Mouse (Mus musculus): ENCODE data around the gene Zfp142. TPM values are rescaled to one million over a fixed set of nuclear protein-coding genes. Genes with fewer than 3 reads are reported as not detected.

Zfp142 gene
- polyA plus RNA-seq, 1 experiment: 8.6 TPM

GRCm38 (mm10) chr1:74600501-74601266 lies 12.6 kb upstream of the Zfp142 start:
- no peaks in the 10 kb centered on the region for H3K27me3 ChIP-seq (ENCODE audit: control insufficient read depth, insufficient read depth, insufficient read length)
- peak overlapping the region; percentile 62 for H3ac ChIP-seq (ENCODE audit: control insufficient read depth, insufficient read length, low read depth)
- TF ChIP-seq USF1 (IDR thresholded peaks at IDR 0.05; ENCODE audit: low read depth): no peak
- TF ChIP-seq MAX (IDR thresholded peaks at IDR 0.05): no peak
- no peak for TF ChIP-seq MYOG (IDR thresholded peaks at IDR 0.05; ENCODE audit: control insufficient read depth, extremely low read depth, insufficient read length)
- TF ChIP-seq FOSL1 (IDR thresholded peaks at IDR 0.05; ENCODE audit: insufficient read depth, low read length, poor library complexity, severe bottlenecking): no peak
- no peak for TF ChIP-seq CEBPB (IDR thresholded peaks at IDR 0.05; ENCODE audit: low read depth)
- TF ChIP-seq CTCF (IDR thresholded peaks at IDR 0.05; ENCODE audit: control insufficient read depth, insufficient read depth, insufficient read length): no peak
- no peak for TF ChIP-seq MYOD1 (IDR thresholded peaks at IDR 0.05; ENCODE audit: control insufficient read depth, insufficient read length, low read depth)

GRCm38 (mm10) chr1:74594434-74594833 lies 6.4 kb upstream of the Zfp142 start:
- Histone ChIP-seq H3K36me3 (ENCODE audit: control insufficient read depth, insufficient read depth) (peaks cover 54% of the 10 kb centered on the region), H3K4me3 (ENCODE audit: insufficient read depth, poor library complexity, severe bottlenecking) (no peak overlapping the region), H3ac (ENCODE audit: control insufficient read depth, insufficient read length, low read depth) (no peak overlapping the region), H3K27me3 (ENCODE audit: control insufficient read depth, insufficient read depth, insufficient read length) (no peaks in the 10 kb centered on the region), H3K79me2 (ENCODE audit: control insufficient read depth, insufficient read depth) (peaks cover 4% of the 10 kb centered on the region), H3K79me3 (ENCODE audit: low read depth) (no peaks in the 10 kb centered on the region)
- no peak for TF ChIP-seq MYOG (IDR thresholded peaks at IDR 0.05; ENCODE audit: control insufficient read depth, extremely low read depth, insufficient read length)
- no peak for TF ChIP-seq CEBPB (IDR thresholded peaks at IDR 0.05; ENCODE audit: low read depth)
- no peak for TF ChIP-seq MYOD1 (IDR thresholded peaks at IDR 0.05; ENCODE audit: control insufficient read depth, insufficient read length, low read depth)

More at GRCm38 (mm10) chr1:74600501-74601266, 12.6 kb upstream of the Zfp142 start:
- Histone ChIP-seq H3K79me2 (ENCODE audit: control insufficient read depth, insufficient read depth) (peaks cover 21% of the 10 kb centered on the region), H3K79me3 (ENCODE audit: low read depth) (peaks cover 13% of the 10 kb centered on the region), H3K36me3 (ENCODE audit: control insufficient read depth, insufficient read depth) (peaks cover 26% of the 10 kb centered on the region), H3K4me3 (ENCODE audit: insufficient read depth, poor library complexity, severe bottlenecking) (peak overlapping the region; percentile 83)

GRCm38 (mm10) chr1:74587233-74587772 lies 743 bp downstream of the Zfp142 start:
- Histone ChIP-seq H3K79me2 (ENCODE audit: control insufficient read depth, insufficient read depth) (peaks cover 59% of the 10 kb centered on the region), H3ac (ENCODE audit: control insufficient read depth, insufficient read length, low read depth) (peak overlapping the region; percentile 86), H3K79me3 (ENCODE audit: low read depth) (peaks cover 42% of the 10 kb centered on the region), H3K36me3 (ENCODE audit: control insufficient read depth, insufficient read depth) (peaks cover 43% of the 10 kb centered on the region), H3K4me3 (ENCODE audit: insufficient read depth, poor library complexity, severe bottlenecking) (peak overlapping the region; percentile 68), H3K27me3 (ENCODE audit: control insufficient read depth, insufficient read depth, insufficient read length) (no peaks in the 10 kb centered on the region)
- TF ChIP-seq USF1 (IDR thresholded peaks at IDR 0.05; ENCODE audit: low read depth): no peak

GRCm38 (mm10) chr1:74584616-74585398 lies 3.2 kb downstream of the Zfp142 start:
- H3K36me3 ChIP-seq (ENCODE audit: control insufficient read depth, insufficient read depth): peaks cover 47% of the 10 kb centered on the region
- H3K79me3 ChIP-seq (ENCODE audit: low read depth): peaks cover 45% of the 10 kb centered on the region
- no peak overlapping the region for H3K4me3 ChIP-seq (ENCODE audit: insufficient read depth, poor library complexity, severe bottlenecking)
- TF ChIP-seq CTCF (IDR thresholded peaks at IDR 0.05; ENCODE audit: control insufficient read depth, insufficient read depth, insufficient read length) (no peak), USF1 (IDR thresholded peaks at IDR 0.05; ENCODE audit: low read depth) (no peak), FOSL1 (IDR thresholded peaks at IDR 0.05; ENCODE audit: insufficient read depth, low read length, poor library complexity, severe bottlenecking) (no peak), CEBPB (IDR thresholded peaks at IDR 0.05; ENCODE audit: low read depth) (no peak)
- H3K79me2 ChIP-seq (ENCODE audit: control insufficient read depth, insufficient read depth): peaks cover 70% of the 10 kb centered on the region
- H3ac ChIP-seq (ENCODE audit: control insufficient read depth, insufficient read length, low read depth): no peak overlapping the region
- H3K27me3 ChIP-seq (ENCODE audit: control insufficient read depth, insufficient read depth, insufficient read length): no peaks in the 10 kb centered on the region

GRCm38 (mm10) chr1:74582621-74583020 lies 5.4 kb downstream of the Zfp142 start:
- H3K79me2 ChIP-seq (ENCODE audit: control insufficient read depth, insufficient read depth): peaks cover 64% of the 10 kb centered on the region
- no peak overlapping the region for H3K4me3 ChIP-seq (ENCODE audit: insufficient read depth, poor library complexity, severe bottlenecking)
- TF ChIP-seq CTCF (IDR thresholded peaks at IDR 0.05; ENCODE audit: control insufficient read depth, insufficient read depth, insufficient read length) (no peak), MYOD1 (IDR thresholded peaks at IDR 0.05; ENCODE audit: control insufficient read depth, insufficient read length, low read depth) (no peak), FOSL1 (IDR thresholded peaks at IDR 0.05; ENCODE audit: insufficient read depth, low read length, poor library complexity, severe bottlenecking) (no peak), USF1 (IDR thresholded peaks at IDR 0.05; ENCODE audit: low read depth) (no peak), CEBPB (IDR thresholded peaks at IDR 0.05; ENCODE audit: low read depth) (no peak), MYOG (IDR thresholded peaks at IDR 0.05; ENCODE audit: control insufficient read depth, extremely low read depth, insufficient read length) (no peak), MAX (IDR thresholded peaks at IDR 0.05) (no peak)
- no peaks in the 10 kb centered on the region for H3K27me3 ChIP-seq (ENCODE audit: control insufficient read depth, insufficient read depth, insufficient read length)
- peaks cover 45% of the 10 kb centered on the region for H3K79me3 ChIP-seq (ENCODE audit: low read depth)
- H3ac ChIP-seq (ENCODE audit: control insufficient read depth, insufficient read length, low read depth): no peak overlapping the region
- peaks cover 68% of the 10 kb centered on the region for H3K36me3 ChIP-seq (ENCODE audit: control insufficient read depth, insufficient read depth)
